Mouse (Mus musculus): ENCODE results near the gene Baiap3. TPM values are rescaled to one million over a fixed set of nuclear protein-coding genes. Genes with fewer than 3 reads are reported as not detected.

Gene Baiap3
- polyA plus RNA-seq, 1 experiment from 2014 or later, result 22.5 TPM

- H3K9ac ChIP-seq (replicated peaks; ENCODE audit: low read depth, low read length), result no peak overlapping the region
- H3K4me1 ChIP-seq (replicated peaks; ENCODE audit: control insufficient read depth, insufficient read depth, low read length), result peaks cover 29% of the 10 kb centered on the region
- H3K36me3 ChIP-seq (ENCODE audit: control insufficient read depth, insufficient read depth), result peaks cover 2% of the 10 kb centered on the region; the same call in 1 of the 2 replicates
- H3K27ac ChIP-seq (ENCODE audit: low read length), result 0 out of 2 replicates have a peak overlapping the region, but pooled peaks have one; percentile 23
- H3K27me3 ChIP-seq (replicated peaks; ENCODE audit: control insufficient read depth, insufficient read depth, low read length), result peaks cover 14% of the 10 kb centered on the region
- WGBS, result 15% methylated on average over 10 of the region's 10 CpGs
- peak overlapping the region; percentile 17; the same call in 1 of the 2 replicates for H3K4me2 ChIP-seq (ENCODE audit: low read length)
- ATAC-seq, result no peak
- no peaks in the 10 kb centered on the region for H3K9me3 ChIP-seq (ENCODE audit: control insufficient read depth, low read length)
- H3K4me3 ChIP-seq (replicated peaks; ENCODE audit: low read length), result no peak overlapping the region
Measured at GRCm38 (mm10) chr17:25253760-25254159, 2.4 kb downstream of the Baiap3 start.

DNA sequence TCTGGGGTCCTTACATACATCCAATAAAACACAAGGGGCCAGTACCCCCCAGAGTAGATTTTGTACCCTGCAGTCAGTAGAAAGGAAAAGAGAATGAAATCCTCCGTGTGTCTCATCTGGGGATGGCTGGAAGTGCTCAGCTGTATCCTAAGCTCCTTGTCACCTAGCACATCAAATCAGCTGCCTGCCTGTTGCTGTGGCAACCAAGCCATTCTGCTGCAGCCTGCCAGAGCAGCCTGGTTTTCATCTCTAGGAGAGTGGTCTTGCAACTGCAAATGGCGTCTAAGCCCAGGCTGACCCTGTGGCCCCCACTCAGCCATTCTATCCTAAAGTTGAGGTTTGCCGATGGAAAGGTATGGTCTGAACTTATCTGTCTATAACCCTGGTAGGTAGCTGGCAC is 3.5 kb downstream of the Baiap3 start:
- WGBS, result 30% methylated on average over 3 of the region's 3 CpGs

GRCm38 (mm10) chr17:25250181-25250835 is 5.9 kb downstream of the Baiap3 start:
- H3K4me3 ChIP-seq (replicated peaks; ENCODE audit: low read length), result no peak overlapping the region
- no peaks in the 10 kb centered on the region for H3K9me3 ChIP-seq (ENCODE audit: control insufficient read depth, low read length)
- peaks cover 9% of the 10 kb centered on the region; the same call in 1 of the 2 replicates for H3K27me3 ChIP-seq (replicated peaks; ENCODE audit: control insufficient read depth, insufficient read depth, low read length)
- H3K4me1 ChIP-seq (replicated peaks; ENCODE audit: control insufficient read depth, insufficient read depth, low read length), result peaks cover 19% of the 10 kb centered on the region
- no peak for ATAC-seq
- no peak overlapping the region for H3K27ac ChIP-seq (ENCODE audit: low read length)
- no peak overlapping the region for H3K4me2 ChIP-seq (ENCODE audit: low read length)
- no peaks in the 10 kb centered on the region for H3K36me3 ChIP-seq (ENCODE audit: control insufficient read depth, insufficient read depth)
- WGBS, result 81% methylated on average over 8 of the region's 8 CpGs
- no peak overlapping the region for H3K9ac ChIP-seq (replicated peaks; ENCODE audit: low read depth, low read length)

More for the DNA sequence above, 3.5 kb downstream of the Baiap3 start:
- Histone ChIP-seq H3K4me2 (ENCODE audit: low read length) (no peak overlapping the region), H3K9me3 (ENCODE audit: control insufficient read depth, low read length) (no peaks in the 10 kb centered on the region), H3K27me3 (replicated peaks; ENCODE audit: control insufficient read depth, insufficient read depth, low read length) (peaks cover 14% of the 10 kb centered on the region), H3K36me3 (ENCODE audit: control insufficient read depth, insufficient read depth) (no peaks in the 10 kb centered on the region), H3K4me3 (replicated peaks; ENCODE audit: low read length) (no peak overlapping the region), H3K9ac (replicated peaks; ENCODE audit: low read depth, low read length) (no peak overlapping the region), H3K4me1 (replicated peaks; ENCODE audit: control insufficient read depth, insufficient read depth, low read length) (peaks cover 26% of the 10 kb centered on the region), H3K27ac (ENCODE audit: low read length) (peak overlapping the region; percentile 63)
- peak; percentile 66 for ATAC-seq

DNA sequence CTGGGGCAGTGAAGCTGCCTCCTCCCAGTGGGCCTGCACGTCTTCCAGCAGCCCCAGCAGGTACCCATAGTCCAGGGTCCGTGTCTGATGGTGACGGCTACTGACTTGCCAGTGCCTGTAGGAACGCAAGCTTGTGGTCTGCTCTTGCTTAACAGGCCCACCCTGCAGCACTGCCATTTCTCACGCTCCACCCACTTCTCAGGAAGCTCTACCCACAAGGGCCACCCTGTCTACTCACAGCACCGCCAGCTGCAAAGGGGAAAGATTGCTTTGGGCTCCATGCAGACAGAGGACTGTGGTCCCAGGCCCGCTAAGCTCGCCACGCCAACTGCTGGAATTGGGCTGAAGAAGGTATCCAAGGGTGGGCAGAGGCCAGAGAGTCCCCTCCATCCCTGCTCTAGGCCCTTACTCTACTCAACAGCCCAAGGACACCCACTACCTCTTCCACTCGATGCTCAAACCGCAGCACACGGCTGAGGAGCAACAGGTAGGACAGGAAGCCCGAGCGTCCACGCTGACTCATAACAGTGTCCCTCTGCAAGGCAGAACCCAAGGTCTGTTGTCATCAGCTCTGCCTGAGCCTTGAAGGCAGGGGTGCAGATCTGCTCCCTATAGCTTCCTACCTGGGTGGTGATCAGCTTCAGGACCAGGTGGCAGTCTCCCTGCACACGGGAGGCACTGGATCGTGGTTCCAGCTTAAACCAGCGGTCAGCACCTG is 8.0 kb downstream of the Baiap3 start:
- Histone ChIP-seq H3K4me3 (replicated peaks; ENCODE audit: low read length) (no peak overlapping the region), H3K9ac (replicated peaks; ENCODE audit: low read depth, low read length) (no peak overlapping the region), H3K36me3 (ENCODE audit: control insufficient read depth, insufficient read depth) (peaks cover 11% of the 10 kb centered on the region), H3K27me3 (replicated peaks; ENCODE audit: control insufficient read depth, insufficient read depth, low read length) (no peaks in the 10 kb centered on the region), H3K4me1 (replicated peaks; ENCODE audit: control insufficient read depth, insufficient read depth, low read length) (peaks cover 8% of the 10 kb centered on the region), H3K4me2 (ENCODE audit: low read length) (no peak overlapping the region), H3K27ac (ENCODE audit: low read length) (no peak overlapping the region), H3K9me3 (ENCODE audit: control insufficient read depth, low read length) (no peaks in the 10 kb centered on the region)
- 80% methylated on average over 18 of the region's 18 CpGs for WGBS
- ATAC-seq, result no peak

DNA sequence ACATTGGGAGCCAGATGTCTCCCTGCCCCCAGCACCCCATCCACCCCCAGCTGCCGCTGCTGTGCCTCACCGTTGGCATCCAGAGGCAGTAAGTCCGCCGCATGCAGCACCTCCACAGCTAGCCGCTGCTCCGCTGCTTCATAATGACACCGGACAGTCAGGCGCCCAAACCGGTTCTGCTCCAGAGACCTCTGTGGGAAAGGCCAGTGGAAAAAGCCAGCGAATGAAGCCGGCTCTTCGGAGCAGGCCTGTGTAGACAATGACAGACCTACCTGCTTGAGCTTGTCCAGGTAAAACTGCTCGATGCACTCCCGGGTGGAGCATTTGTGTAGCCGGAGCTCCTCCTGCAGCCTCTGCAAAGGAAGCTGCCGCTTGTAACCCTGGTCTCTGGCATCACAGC is 11.9 kb downstream of the Baiap3 start:
- Histone ChIP-seq H3K4me1 (replicated peaks; ENCODE audit: control insufficient read depth, insufficient read depth, low read length) (peaks cover 13% of the 10 kb centered on the region), H3K27me3 (replicated peaks; ENCODE audit: control insufficient read depth, insufficient read depth, low read length) (no peaks in the 10 kb centered on the region), H3K9me3 (ENCODE audit: control insufficient read depth, low read length) (no peaks in the 10 kb centered on the region), H3K4me3 (replicated peaks; ENCODE audit: low read length) (no peak overlapping the region), H3K4me2 (ENCODE audit: low read length) (no peak overlapping the region), H3K27ac (ENCODE audit: low read length) (no peak overlapping the region), H3K9ac (replicated peaks; ENCODE audit: low read depth, low read length) (no peak overlapping the region), H3K36me3 (ENCODE audit: control insufficient read depth, insufficient read depth) (peaks cover 18% of the 10 kb centered on the region)
- WGBS, result 88% methylated on average over 16 of the region's 16 CpGs
- ATAC-seq, result no peak

GRCm38 (mm10) chr17:25243131-25243780 is 12.9 kb downstream of the Baiap3 start:
- WGBS, result 90% methylated on average over 11 of the region's 11 CpGs
- no peak overlapping the region for H3K27ac ChIP-seq (ENCODE audit: low read length)
- H3K4me1 ChIP-seq (replicated peaks; ENCODE audit: control insufficient read depth, insufficient read depth, low read length), result peaks cover 18% of the 10 kb centered on the region
- ATAC-seq, result no peak
- no peak overlapping the region for H3K4me3 ChIP-seq (replicated peaks; ENCODE audit: low read length)
- H3K9me3 ChIP-seq (ENCODE audit: control insufficient read depth, low read length), result no peaks in the 10 kb centered on the region
- no peak overlapping the region for H3K4me2 ChIP-seq (ENCODE audit: low read length)
- no peaks in the 10 kb centered on the region for H3K27me3 ChIP-seq (replicated peaks; ENCODE audit: control insufficient read depth, insufficient read depth, low read length)
- H3K36me3 ChIP-seq (ENCODE audit: control insufficient read depth, insufficient read depth), result peaks cover 18% of the 10 kb centered on the region
- no peak overlapping the region for H3K9ac ChIP-seq (replicated peaks; ENCODE audit: low read depth, low read length)

GRCm38 (mm10) chr17:25239695-25240636 is 16.2 kb downstream of the Baiap3 start, which contains the start of the genes Gnptg and Tsr3:
TSS of gene Gnptg (minus strand) at chr17:25240124.
TSS of gene Tsr3 (plus strand) at chr17:25240170.
- Histone ChIP-seq H3K36me3 (ENCODE audit: control insufficient read depth, insufficient read depth) (peaks cover 27% of the 10 kb centered on the region), H3K4me1 (replicated peaks; ENCODE audit: control insufficient read depth, insufficient read depth, low read length) (peaks cover 18% of the 10 kb centered on the region), H3K27ac (ENCODE audit: low read length) (peak within 1 kb of the TSS; percentile 83), H3K27me3 (replicated peaks; ENCODE audit: control insufficient read depth, insufficient read depth, low read length) (no peaks in the 10 kb centered on the region), H3K4me3 (replicated peaks; ENCODE audit: low read length) (peak within 1 kb of the TSS; percentile 98), H3K9ac (replicated peaks; ENCODE audit: low read depth, low read length) (peak within 1 kb of the TSS; percentile 96), H3K9me3 (ENCODE audit: control insufficient read depth, low read length) (no peaks in the 10 kb centered on the region), H3K4me2 (ENCODE audit: low read length) (peak within 1 kb of the TSS; percentile 99)
- ATAC-seq, result peak; percentile 85
- under 1% methylated on average over 80 of the region's 80 CpGs for WGBS

DNA sequence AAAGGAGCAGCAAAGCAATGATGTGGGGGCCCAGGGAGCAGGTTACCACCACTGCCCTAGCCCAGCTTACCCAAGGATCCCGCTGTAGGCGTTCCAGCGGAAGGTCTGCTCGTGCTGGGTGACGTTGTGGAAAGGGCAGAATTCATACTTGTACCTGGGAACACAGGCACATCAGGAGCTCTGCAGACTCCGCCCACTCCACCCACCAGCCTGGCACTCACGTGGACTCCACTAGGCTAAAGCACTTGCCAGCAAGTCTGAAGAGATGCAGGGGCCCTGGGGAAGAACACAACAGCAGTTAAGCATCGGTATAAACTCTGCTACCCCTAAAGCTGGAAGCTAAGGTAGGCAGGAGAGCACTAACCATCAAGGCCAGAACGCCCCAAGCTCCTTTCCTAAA is 20.5 kb downstream of the Baiap3 start:
- ATAC-seq, result no peak
- Histone ChIP-seq H3K27me3 (replicated peaks; ENCODE audit: control insufficient read depth, insufficient read depth, low read length) (no peaks in the 10 kb centered on the region), H3K4me1 (replicated peaks; ENCODE audit: control insufficient read depth, insufficient read depth, low read length) (peaks cover 8% of the 10 kb centered on the region), H3K4me3 (replicated peaks; ENCODE audit: low read length) (no peak overlapping the region), H3K36me3 (ENCODE audit: control insufficient read depth, insufficient read depth) (peaks cover 18% of the 10 kb centered on the region), H3K9ac (replicated peaks; ENCODE audit: low read depth, low read length) (no peak overlapping the region), H3K27ac (ENCODE audit: low read length) (no peak overlapping the region), H3K9me3 (ENCODE audit: control insufficient read depth, low read length) (no peaks in the 10 kb centered on the region), H3K4me2 (ENCODE audit: low read length) (no peak overlapping the region)
- WGBS, result 87% methylated on average over 9 of the region's 9 CpGs
